Comparison of ENCODE assay signal across 9 mouse cellular contexts in genomic region chr7:25855082-25855481, GRCm38 (mm10). TPM values are rescaled to one million over a fixed set of nuclear protein-coding genes. Genes with fewer than 3 reads are reported as not detected.
DNase-seq lines count a peak whose midpoint lies in the region; ATAC-seq and TF ChIP-seq lines count a peak whose summit lies in the region.
"Had no signal": no experiment of that assay in that cellular context is flagged by ENCODE, and none has a peak within 500 bp of the region (broad histone marks: within the 10 kb centered on the region; RNA-seq: fewer than 3 reads in every experiment).

No protein-coding gene starts in this region.

- peak; percentile 68 for TF ChIP-seq CTCF in embryonic fibroblast, embryonic 13.5 days (IDR thresholded peaks at IDR 0.05; ENCODE audit: borderline replicate concordance, insufficient read depth, low read length)

- peak; percentile 60 for DNase-seq in kidney, adult 11 months
- DNase-seq in adrenal gland, adult 18-20 months (ENCODE audit: low spot score in 2 of 2), result peak; percentile 62 to 75
- peak; percentile 50 to 86 for DNase-seq in kidney, adult 8-10 months
- peak; percentile 25 for DNase-seq in liver, embryonic 13.5 days
- DNase-seq in retina, embryonic 14.5 days (ENCODE audit: low spot score), result peak; percentile 65
- DNase-seq in thymus, postnatal 4 days, result peak; percentile 82

- H3K36me3 ChIP-seq in kidney, embryonic 15.5 days, result no peaks in the 10 kb centered on the region
- H3K36me3 ChIP-seq in liver, embryonic 13.5 days, result no peaks in the 10 kb centered on the region
- H3K36me3 ChIP-seq: neural tube, embryonic 13.5 days had no signal

- WGBS in kidney, embryonic 15.5 days, result 39% methylated on average over 8 of the region's 8 CpGs
- WGBS in liver, embryonic 13.5 days (ENCODE audit: insufficient replicate concordance), result 18% methylated on average over 8 of the region's 8 CpGs

- H3K9me3 ChIP-seq in kidney, embryonic 15.5 days (replicated peaks), result no peaks in the 10 kb centered on the region
- H3K9me3 ChIP-seq in liver, embryonic 13.5 days (replicated peaks), result no peaks in the 10 kb centered on the region
- H3K9me3 ChIP-seq: neural tube, embryonic 13.5 days had no signal

- ATAC-seq in kidney, embryonic 15.5 days (replicated peaks; ENCODE audit: low FRiP score), result no peak
- ATAC-seq in liver, embryonic 13.5 days (ENCODE audit: low read depth), result no peak

- no peak overlapping the region for H3K27ac ChIP-seq in kidney, embryonic 15.5 days
- no peak overlapping the region for H3K27ac ChIP-seq in embryonic fibroblast, embryonic 13.5 days (ENCODE audit: insufficient read depth, low read length)
- no peak overlapping the region for H3K27ac ChIP-seq in liver, embryonic 13.5 days
- H3K27ac ChIP-seq: neural tube, embryonic 13.5 days had no signal

- no peak overlapping the region for H3K4me3 ChIP-seq in kidney, embryonic 15.5 days (replicated peaks)
- H3K4me3 ChIP-seq in embryonic fibroblast, embryonic 13.5 days (ENCODE audit: insufficient read depth, low read length), result no peak overlapping the region
- H3K4me3 ChIP-seq in liver, embryonic 13.5 days (replicated peaks), result no peak overlapping the region
- H3K4me3 ChIP-seq: neural tube, embryonic 13.5 days had no signal

- H3K4me2 ChIP-seq in kidney, embryonic 15.5 days, result no peak overlapping the region
- no peak overlapping the region for H3K4me2 ChIP-seq in liver, embryonic 13.5 days
- H3K4me2 ChIP-seq: neural tube, embryonic 13.5 days had no signal

- TF ChIP-seq POLR2A in embryonic fibroblast, embryonic 13.5 days (IDR thresholded peaks at IDR 0.05; ENCODE audit: low read depth, low read length), result no peak

- no peaks in the 10 kb centered on the region for H3K27me3 ChIP-seq in kidney, embryonic 15.5 days
- no peaks in the 10 kb centered on the region for H3K27me3 ChIP-seq in liver, embryonic 13.5 days
- H3K27me3 ChIP-seq: neural tube, embryonic 13.5 days had no signal

- H3K9ac ChIP-seq in kidney, embryonic 15.5 days, result no peak overlapping the region
- no peak overlapping the region for H3K9ac ChIP-seq in liver, embryonic 13.5 days
- H3K9ac ChIP-seq: neural tube, embryonic 13.5 days had no signal

- H3K4me1 ChIP-seq in kidney, embryonic 15.5 days, result peaks cover 4% of the 10 kb centered on the region; the same call in 1 of the 2 replicates
- no peaks in the 10 kb centered on the region for H3K4me1 ChIP-seq in embryonic fibroblast, embryonic 13.5 days (ENCODE audit: control insufficient read depth, insufficient read depth, low read length)
- H3K4me1 ChIP-seq in liver, embryonic 13.5 days (replicated peaks), result no peaks in the 10 kb centered on the region
- H3K4me1 ChIP-seq: neural tube, embryonic 13.5 days had no signal

RNA-seq across cellular contexts. Expression of gene Cyp2s1, which starts 38.4 kb away (rescaled TPM):
- 17.2 and 18.1 TPM in 2 replicates for polyA plus RNA-seq in kidney, embryonic 15.5 days (2015; fragmentation: Nextera tagmentation; extraction: Ambion mirVana)
- total RNA-seq in adrenal gland, adult 18-20 months (2021), result 1 to 10 TPM; 3.4 to 4.3 TPM
- polyA plus RNA-seq in embryonic fibroblast, embryonic 13.5 days (2011; ENCODE audit: insufficient read length, low read depth, missing spikeins), result 0.23 TPM in 1 of 2 replicates, not detected in the other
- 0.34 and 0.38 TPM in 2 replicates for polyA plus RNA-seq in liver, embryonic 13.5 days (2015; fragmentation: Nextera tagmentation; extraction: Ambion mirVana)

RNA-seq across cellular contexts. Expression of gene Cyp2b10, which starts 42.3 kb away (rescaled TPM):
- polyA plus RNA-seq in kidney, embryonic 15.5 days (2015; fragmentation: Nextera tagmentation; extraction: Ambion mirVana), result not detected in 2 replicates
- 10 to 100 TPM in 1 of 2 experiments, 1 to 10 TPM in 1; 8.3 to 26.8 TPM for total RNA-seq in adrenal gland, adult 18-20 months (2021)
- polyA plus RNA-seq in embryonic fibroblast, embryonic 13.5 days (2011; ENCODE audit: insufficient read length, low read depth, missing spikeins), result not detected in 2 replicates
- polyA plus RNA-seq in liver, embryonic 13.5 days (2015; fragmentation: Nextera tagmentation; extraction: Ambion mirVana), result 0.05 and 0.06 TPM in 2 replicates
- polyA plus RNA-seq: neural tube, embryonic 13.5 days had no signal

Comparison
In these comparisons a context has a peak if more than half of its experiments do, and no peak if none do; other contexts are left out.
1. DNase-seq: peak in every context shown above with its lines; median percentile 82 in thymus, postnatal 4 days; 68 in adrenal gland, adult 18-20 months; 68 in kidney, adult 8-10 months; 65 in retina, embryonic 14.5 days; 60 in kidney, adult 11 months; 25 in liver, embryonic 13.5 days.
2. RNA of gene Cyp2s1, which starts 38.4 kb away (polyA plus RNA-seq): 17.2 to 18.1 TPM in kidney, embryonic 15.5 days; 0.34 to 0.38 TPM in liver, embryonic 13.5 days and 0.23 TPM in embryonic fibroblast, embryonic 13.5 days; every median in the first group is over 10 times any median in the second.